Mouse (Mus musculus): Measurements from ENCODE around the gene Ankrd39. TPM values are rescaled to one million over a fixed set of nuclear protein-coding genes. Genes with fewer than 3 reads are reported as not detected.
A peak's percentile ranks its signal among the peaks of the same experiment; 100 is the strongest.

Gene Ankrd39
- polyA plus RNA-seq, 1 experiment, result 13.5 TPM

- H3K4me1 ChIP-seq (ENCODE audit: control insufficient read depth, insufficient read depth, insufficient read length, low read length), result peaks cover 23% of the 10 kb centered on the region
- WGBS, result 67% methylated on average over 2 of the region's 2 CpGs
- no peak overlapping the region for H3K27ac ChIP-seq (ENCODE audit: insufficient read depth, low read depth, low read length)
- H3K27me3 ChIP-seq (ENCODE audit: control insufficient read depth, insufficient read depth, low read length), result no peaks in the 10 kb centered on the region
- TF ChIP-seq POLR2A (IDR thresholded peaks at IDR 0.05; ENCODE audit: low read depth, low read length) (no peak), CTCF (IDR thresholded peaks at IDR 0.05; ENCODE audit: extremely low read depth, insufficient read length, insufficient replicate concordance, low read depth, low read length) (no peak)
- no peaks in the 10 kb centered on the region for H3K36me3 ChIP-seq (ENCODE audit: control insufficient read depth, insufficient read depth, low read length)
- no peak overlapping the region for H3K4me3 ChIP-seq (ENCODE audit: low read depth, low read length)
Observed at GRCm38 (mm10) chr1:36566425-36566824, 19.2 kb upstream of the Ankrd39 start.

- 0 out of 2 replicates have a peak, but pooled peaks cover 4% of the 10 kb centered on the region for H3K27me3 ChIP-seq (ENCODE audit: control insufficient read depth, insufficient read depth, low read length)
- H3K27ac ChIP-seq (ENCODE audit: insufficient read depth, low read depth, low read length), result peak overlapping the region; percentile 7; the same call in 1 of the 2 replicates
- H3K4me3 ChIP-seq (ENCODE audit: low read depth, low read length), result no peak overlapping the region
- TF ChIP-seq CTCF (IDR thresholded peaks at IDR 0.05; ENCODE audit: extremely low read depth, insufficient read length, insufficient replicate concordance, low read depth, low read length) (no peak), POLR2A (IDR thresholded peaks at IDR 0.05; ENCODE audit: low read depth, low read length) (no peak)
- 73% methylated on average over 6 of the region's 6 CpGs for WGBS
- H3K4me1 ChIP-seq (ENCODE audit: control insufficient read depth, insufficient read depth, insufficient read length, low read length), result peaks cover 10% of the 10 kb centered on the region
- no peaks in the 10 kb centered on the region for H3K36me3 ChIP-seq (ENCODE audit: control insufficient read depth, insufficient read depth, low read length)
Observed at GRCm38 (mm10) chr1:36564101-36564500, 16.9 kb upstream of the Ankrd39 start.

- Histone ChIP-seq H3K36me3 (ENCODE audit: control insufficient read depth, insufficient read depth, low read length) (no peaks in the 10 kb centered on the region), H3K4me1 (ENCODE audit: control insufficient read depth, insufficient read depth, insufficient read length, low read length) (peaks cover 8% of the 10 kb centered on the region), H3K27me3 (ENCODE audit: control insufficient read depth, insufficient read depth, low read length) (0 out of 2 replicates have a peak, but pooled peaks cover 4% of the 10 kb centered on the region), H3K4me3 (ENCODE audit: low read depth, low read length) (no peak overlapping the region), H3K27ac (ENCODE audit: insufficient read depth, low read depth, low read length) (peak overlapping the region; percentile 7; the same call in 1 of the 2 replicates)
- WGBS, result 71% methylated on average over 4 of the region's 4 CpGs
- TF ChIP-seq CTCF (IDR thresholded peaks at IDR 0.05; ENCODE audit: extremely low read depth, insufficient read length, insufficient replicate concordance, low read depth, low read length), result no peak
- TF ChIP-seq POLR2A (IDR thresholded peaks at IDR 0.05; ENCODE audit: low read depth, low read length), result no peak
Observed at GRCm38 (mm10) chr1:36563632-36564031, 16.4 kb upstream of the Ankrd39 start.

GRCm38 (mm10) chr1:36563197-36563596, 16.0 kb upstream of the Ankrd39 start:
- H3K36me3 ChIP-seq (ENCODE audit: control insufficient read depth, insufficient read depth, low read length), result no peaks in the 10 kb centered on the region
- peaks cover 8% of the 10 kb centered on the region for H3K4me1 ChIP-seq (ENCODE audit: control insufficient read depth, insufficient read depth, insufficient read length, low read length)
- H3K4me3 ChIP-seq (ENCODE audit: low read depth, low read length), result no peak overlapping the region
- no peak overlapping the region for H3K27ac ChIP-seq (ENCODE audit: insufficient read depth, low read depth, low read length)
- no peak for TF ChIP-seq CTCF (IDR thresholded peaks at IDR 0.05; ENCODE audit: extremely low read depth, insufficient read length, insufficient replicate concordance, low read depth, low read length)
- TF ChIP-seq POLR2A (IDR thresholded peaks at IDR 0.05; ENCODE audit: low read depth, low read length), result no peak
- 89% methylated on average over 2 of the region's 2 CpGs for WGBS
- 0 out of 2 replicates have a peak, but pooled peaks cover 4% of the 10 kb centered on the region for H3K27me3 ChIP-seq (ENCODE audit: control insufficient read depth, insufficient read depth, low read length)

- TF ChIP-seq CTCF (IDR thresholded peaks at IDR 0.05; ENCODE audit: extremely low read depth, insufficient read length, insufficient replicate concordance, low read depth, low read length) (no peak), POLR2A (IDR thresholded peaks at IDR 0.05; ENCODE audit: low read depth, low read length) (no peak)
- H3K4me3 ChIP-seq (ENCODE audit: low read depth, low read length), result no peak overlapping the region
- no peak overlapping the region for H3K27ac ChIP-seq (ENCODE audit: insufficient read depth, low read depth, low read length)
- 82% methylated on average over 4 of the region's 4 CpGs for WGBS
- 0 out of 2 replicates have a peak, but pooled peaks cover 6% of the 10 kb centered on the region for H3K27me3 ChIP-seq (ENCODE audit: control insufficient read depth, insufficient read depth, low read length)
- peaks cover 8% of the 10 kb centered on the region for H3K4me1 ChIP-seq (ENCODE audit: control insufficient read depth, insufficient read depth, insufficient read length, low read length)
- H3K36me3 ChIP-seq (ENCODE audit: control insufficient read depth, insufficient read depth, low read length), result no peaks in the 10 kb centered on the region
Observed at GRCm38 (mm10) chr1:36562388-36562787, 15.1 kb upstream of the Ankrd39 start.

GRCm38 (mm10) chr1:36560903-36561302, 13.7 kb upstream of the Ankrd39 start:
- peaks cover 12% of the 10 kb centered on the region for H3K27me3 ChIP-seq (ENCODE audit: control insufficient read depth, insufficient read depth, low read length)
- no peak for TF ChIP-seq POLR2A (IDR thresholded peaks at IDR 0.05; ENCODE audit: low read depth, low read length)
- TF ChIP-seq CTCF (IDR thresholded peaks at IDR 0.05; ENCODE audit: extremely low read depth, insufficient read length, insufficient replicate concordance, low read depth, low read length), result no peak
- no peak overlapping the region for H3K27ac ChIP-seq (ENCODE audit: insufficient read depth, low read depth, low read length)
- 85% methylated on average over 6 of the region's 6 CpGs for WGBS
- no peak overlapping the region for H3K4me3 ChIP-seq (ENCODE audit: low read depth, low read length)
- peaks cover 12% of the 10 kb centered on the region for H3K4me1 ChIP-seq (ENCODE audit: control insufficient read depth, insufficient read depth, insufficient read length, low read length)
- no peaks in the 10 kb centered on the region for H3K36me3 ChIP-seq (ENCODE audit: control insufficient read depth, insufficient read depth, low read length)

GRCm38 (mm10) chr1:36559888-36560287, 12.6 kb upstream of the Ankrd39 start:
- Histone ChIP-seq H3K27me3 (ENCODE audit: control insufficient read depth, insufficient read depth, low read length) (peaks cover 12% of the 10 kb centered on the region), H3K27ac (ENCODE audit: insufficient read depth, low read depth, low read length) (no peak overlapping the region), H3K4me3 (ENCODE audit: low read depth, low read length) (no peak overlapping the region), H3K36me3 (ENCODE audit: control insufficient read depth, insufficient read depth, low read length) (no peaks in the 10 kb centered on the region), H3K4me1 (ENCODE audit: control insufficient read depth, insufficient read depth, insufficient read length, low read length) (peaks cover 12% of the 10 kb centered on the region)
- TF ChIP-seq CTCF (IDR thresholded peaks at IDR 0.05; ENCODE audit: extremely low read depth, insufficient read length, insufficient replicate concordance, low read depth, low read length), result no peak
- no peak for TF ChIP-seq POLR2A (IDR thresholded peaks at IDR 0.05; ENCODE audit: low read depth, low read length)
- 78% methylated on average over 5 of the region's 5 CpGs for WGBS

All from small intestine, adult 2 months (tissue).